Mouse (Mus musculus): ENCODE results near the gene Arhgdib.

DNA sequence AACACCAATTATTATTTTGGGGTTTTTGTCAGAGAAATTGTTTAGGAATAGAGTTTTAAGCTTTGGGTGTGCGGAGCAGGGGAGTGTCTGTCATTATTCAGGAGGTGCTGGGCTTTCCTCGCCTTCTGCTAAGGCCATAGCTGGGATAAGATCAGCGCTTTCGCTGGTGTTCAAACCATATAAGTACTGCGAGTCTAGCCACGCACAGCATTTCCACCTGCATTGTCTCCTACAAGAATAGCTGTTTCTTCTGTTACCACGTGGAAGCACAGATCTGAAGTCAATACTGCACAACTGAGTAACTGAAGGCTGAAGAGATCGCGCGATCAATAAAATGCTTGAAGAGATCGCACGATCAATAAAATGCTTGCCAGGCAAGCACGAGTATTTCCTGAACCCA, 10.5 kb downstream of the Arhgdib start:
- no peak for TF ChIP-seq CTCF (IDR thresholded peaks at IDR 0.05; ENCODE audit: borderline replicate concordance, extremely low read depth, insufficient read depth, insufficient read length)
- no peak for TF ChIP-seq POLR2A (IDR thresholded peaks at IDR 0.05; ENCODE audit: borderline replicate concordance, extremely low read depth, insufficient read depth, insufficient read length, poor library complexity, severe bottlenecking)
